Mouse (Mus musculus) liver, postnatal 0 days (tissue): ENCODE measurements at regions not wholly inside any gene's neighbourhood (a gene's known extent, or its start where the extent isn't known, plus 50 kb on each side); places are given as distances from the start of the nearest gene placed in this dataset.

Experiments used
- CTCF ChIP-seq: sonication (generic); IDR thresholded peaks from 2 replicates; pipeline ENCODE4 v1.5.1; 2016; ENCODE audit warnings: antibody characterized with exemption, low read depth
- EP300 ChIP-seq: IDR thresholded peaks from 2 replicates; pipeline ENCODE4 v1.6.1; 2016; ENCODE audit warnings: antibody characterized with exemption, low read depth, mild to moderate bottlenecking

GRCm38 (mm10) chr9:79213364-79213763 is 505.3 kb downstream of the Col12a1 start:
- no peak for TF ChIP-seq CTCF
- peak; percentile 37; the same call in 1 of the 2 replicates for TF ChIP-seq EP300
